Mouse (Mus musculus) T-helper 17 cell (primary cell): Measurements from ENCODE around the gene Kpna7.
"Not testable (repeated sequence)": the region's sequence is repeated elsewhere in the genome, so short reads cannot be mapped to it uniquely, and the experiment has no call there.

Experiments used
- in situ Hi-C, 2 experiments: fragments of 300-600 bp; cut with MboI, MseI; formaldehyde crosslinking; loops; 1 replicate in 1 of 2; 2 replicates in 1 of 2; pipeline ENCODE4 v1.15.1; 2025; ENCODE audit warnings: high pct_unique_total_duplicates in 2 of 2

Kpna7 gene

DNA sequence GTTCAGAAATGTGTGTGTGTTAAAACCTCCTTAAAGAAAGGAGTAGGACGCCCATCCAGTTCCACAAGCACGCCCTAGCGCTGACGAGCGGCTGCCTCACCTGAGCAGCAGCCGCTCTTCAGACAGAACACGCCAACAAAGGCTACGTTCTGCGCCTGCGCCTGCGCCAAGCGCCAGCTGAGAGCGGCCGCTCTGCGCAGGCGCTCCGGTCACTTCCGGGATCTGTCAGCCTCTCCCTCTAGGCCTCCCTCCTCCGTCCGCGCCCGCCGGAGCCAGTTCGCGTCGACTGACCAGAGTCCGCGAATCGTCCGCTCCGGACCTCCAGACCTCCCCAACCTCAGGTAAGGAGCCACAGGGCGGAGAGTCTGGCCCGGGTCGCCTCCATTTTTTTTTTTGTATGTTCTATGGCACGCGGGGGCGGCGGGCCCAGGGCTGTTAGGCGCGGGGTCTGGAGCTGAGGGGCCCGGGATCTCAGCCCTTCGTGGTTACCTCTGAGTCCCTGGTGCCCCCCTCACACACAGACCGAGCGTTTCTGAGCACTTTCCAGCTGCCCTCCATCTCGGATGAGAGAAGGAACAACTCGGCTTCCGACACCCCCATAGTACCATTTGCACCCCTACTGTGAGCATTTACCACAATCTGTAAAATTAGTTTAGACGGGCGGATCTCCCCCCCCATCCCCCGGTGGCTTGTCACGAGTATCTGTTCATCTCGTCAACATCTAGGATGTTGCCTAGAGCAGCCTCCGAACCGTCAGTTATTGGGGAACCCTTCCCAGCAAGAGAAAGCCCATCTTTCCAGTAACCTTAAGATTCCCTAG is at the start of gene Kpna7, which contains the start of gene Arpc1a:
TSS of gene Kpna7 (minus strand) at position 399 of the 820 bp plus-strand sequence.
TSS of gene Arpc1a (plus strand) at position 199 of the 820 bp plus-strand sequence.
- in situ Hi-C loops, result loop anchor here in 1 of 2 experiments (5.0 kb wide), 1 partner anchor 97 kb away; no protein-coding TSS in a partner anchor

DNA sequence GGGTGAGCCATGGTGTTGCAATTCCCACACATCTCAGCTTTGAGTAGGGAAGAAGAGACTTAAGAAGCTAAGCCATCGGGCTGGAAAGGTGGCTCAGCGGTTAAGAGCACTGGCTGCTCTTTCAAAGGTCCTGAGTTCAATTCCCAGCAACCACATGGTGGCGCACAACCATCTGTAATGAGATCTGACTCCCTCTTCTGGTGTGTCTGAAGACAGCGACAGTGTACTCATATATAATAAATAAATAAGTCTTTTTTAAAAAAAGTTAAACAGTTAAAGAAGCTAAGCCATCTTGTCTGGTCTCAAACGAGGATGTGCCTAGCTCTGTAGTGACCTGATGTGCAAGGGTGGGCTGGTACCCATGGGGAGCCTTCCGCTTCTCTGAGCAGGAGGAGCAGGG is 49.4 kb upstream of the Kpna7 start:
- in situ Hi-C loops, result not testable (repeated sequence)

DNA sequence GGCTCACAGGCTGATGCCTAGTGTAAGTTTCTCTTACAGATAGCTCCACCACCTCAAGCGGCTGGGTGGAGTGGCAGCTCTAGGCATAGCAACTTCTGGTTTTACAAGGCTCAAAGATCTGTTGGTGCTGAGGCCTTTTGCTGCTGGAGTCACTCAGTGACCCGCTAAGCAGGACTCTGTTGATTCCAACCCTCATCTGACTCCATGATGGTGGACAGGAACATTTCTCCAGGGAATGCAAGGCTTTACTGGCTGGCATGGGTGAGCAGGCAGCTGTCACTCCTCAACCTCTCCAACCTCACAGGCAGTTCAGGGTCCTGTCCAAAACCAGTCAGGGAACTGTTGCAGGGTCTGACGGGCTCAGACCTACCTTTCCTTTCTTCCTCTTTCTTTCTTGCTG is 47.2 kb upstream of the Kpna7 start:
- in situ Hi-C loops, result no loop called here

DNA sequence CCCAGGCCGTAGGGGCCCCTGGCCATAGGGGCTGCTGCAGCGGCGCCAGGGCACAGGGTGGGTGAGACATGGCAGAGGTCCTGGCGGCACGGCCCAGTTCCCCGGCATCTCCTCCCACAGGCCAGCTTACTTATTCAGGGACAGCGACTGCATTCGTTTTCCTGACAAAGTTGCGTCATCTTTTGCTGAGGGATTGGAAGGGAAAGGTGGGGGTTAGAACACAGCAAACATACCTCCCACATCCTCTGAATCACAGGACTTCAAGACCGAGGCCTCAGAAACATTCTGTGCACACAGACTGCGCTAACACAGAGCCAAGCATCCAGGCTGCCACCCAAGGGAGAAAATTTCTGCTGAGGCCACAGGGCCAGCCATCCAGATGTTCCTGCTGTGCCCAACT is 46.4 kb upstream of the Kpna7 start:
- in situ Hi-C loops, result no loop called here

DNA sequence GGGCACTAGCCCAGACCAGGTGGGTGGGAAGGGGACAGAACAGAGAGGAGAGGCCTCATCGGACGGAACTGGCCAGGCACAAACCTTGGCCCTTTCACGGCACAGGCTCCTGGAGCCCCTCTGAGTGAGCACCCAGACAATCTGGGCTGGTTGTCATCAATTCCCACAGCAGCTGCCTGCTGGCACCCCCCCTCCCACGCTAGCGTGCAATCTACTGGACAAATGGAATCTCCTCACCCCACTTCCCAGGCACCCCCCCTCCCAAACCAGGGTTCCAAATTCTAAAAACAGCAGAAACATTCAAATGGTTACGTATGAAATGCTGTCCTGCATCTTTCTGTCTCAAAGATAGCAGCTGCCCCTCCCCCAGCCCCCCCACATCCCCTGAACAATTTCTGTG is 45.9 kb upstream of the Kpna7 start:
- in situ Hi-C loops, result not testable (repeated sequence)

GRCm38 (mm10) chr5:145129124-145129523 is 45.3 kb upstream of the Kpna7 start:
- in situ Hi-C loops, result no loop called here

DNA sequence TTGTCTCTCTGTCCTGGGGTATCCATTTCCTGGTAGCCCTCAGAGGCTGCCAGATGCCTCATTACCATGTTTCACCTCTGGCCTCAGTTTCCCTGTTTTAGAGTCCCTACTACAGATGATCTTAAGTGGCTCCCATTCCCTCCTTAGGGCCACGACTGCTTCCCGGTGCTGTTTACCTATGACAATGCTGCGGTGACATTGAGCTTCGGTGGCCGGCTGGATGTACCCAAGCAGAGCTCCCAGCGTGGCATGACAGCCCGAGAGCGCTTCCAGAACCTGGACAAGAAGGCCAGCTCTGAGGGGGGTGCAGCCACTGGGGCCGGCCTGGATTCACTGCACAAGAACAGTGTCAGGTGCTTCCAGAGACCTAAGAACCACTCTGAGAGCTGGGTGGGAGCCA is 42.8 kb upstream of the Kpna7 start:
- in situ Hi-C loops, result no loop called here

DNA sequence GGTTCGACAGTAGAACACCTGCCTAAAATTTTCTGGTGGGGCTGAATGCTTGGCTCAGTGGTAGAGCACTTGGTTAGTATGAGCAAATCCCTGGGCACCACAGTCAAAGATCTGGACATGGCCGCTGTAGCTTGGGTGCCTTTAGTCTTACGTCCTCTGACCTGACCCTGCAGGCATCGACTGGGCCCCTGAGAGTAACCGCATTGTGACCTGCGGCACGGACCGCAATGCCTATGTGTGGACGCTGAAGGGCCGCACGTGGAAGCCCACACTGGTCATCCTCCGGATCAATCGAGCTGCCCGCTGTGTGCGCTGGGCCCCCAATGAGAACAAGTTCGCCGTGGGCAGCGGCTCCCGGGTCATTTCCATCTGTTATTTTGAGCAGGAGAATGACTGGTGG is 39.6 kb upstream of the Kpna7 start:
- in situ Hi-C loops, result loop anchor here in 1 of 2 experiments (25.0 kb wide), 1 partner anchor 1664 kb away; the partner anchor contains the start of gene Usp12

- in situ Hi-C loops, result loop anchor here in 1 of 2 experiments (25.0 kb wide), 1 partner anchor 1666 kb away; the partner anchor contains the start of gene Usp12
Observed at GRCm38 (mm10) chr5:145120921-145121320, 37.1 kb upstream of the Kpna7 start.

GRCm38 (mm10) chr5:145119385-145119784 is 35.6 kb upstream of the Kpna7 start:
- in situ Hi-C loops, result loop anchor here in 1 of 2 experiments (25.0 kb wide), 1 partner anchor 1668 kb away; the partner anchor contains the start of gene Usp12

GRCm38 (mm10) chr5:145118461-145118860 is 34.6 kb upstream of the Kpna7 start:
- in situ Hi-C loops, result loop anchor here in 1 of 2 experiments (25.0 kb wide), 1 partner anchor 1669 kb away; the partner anchor contains the start of gene Usp12

GRCm38 (mm10) chr5:145118005-145118404 is 34.2 kb upstream of the Kpna7 start:
- in situ Hi-C loops, result loop anchor here in 1 of 2 experiments (25.0 kb wide), 1 partner anchor 1669 kb away; the partner anchor contains the start of gene Usp12

GRCm38 (mm10) chr5:145116916-145117315 is 33.1 kb upstream of the Kpna7 start:
- in situ Hi-C loops, result loop anchor here in 1 of 2 experiments (25.0 kb wide), 1 partner anchor 1670 kb away; the partner anchor contains the start of gene Usp12

DNA sequence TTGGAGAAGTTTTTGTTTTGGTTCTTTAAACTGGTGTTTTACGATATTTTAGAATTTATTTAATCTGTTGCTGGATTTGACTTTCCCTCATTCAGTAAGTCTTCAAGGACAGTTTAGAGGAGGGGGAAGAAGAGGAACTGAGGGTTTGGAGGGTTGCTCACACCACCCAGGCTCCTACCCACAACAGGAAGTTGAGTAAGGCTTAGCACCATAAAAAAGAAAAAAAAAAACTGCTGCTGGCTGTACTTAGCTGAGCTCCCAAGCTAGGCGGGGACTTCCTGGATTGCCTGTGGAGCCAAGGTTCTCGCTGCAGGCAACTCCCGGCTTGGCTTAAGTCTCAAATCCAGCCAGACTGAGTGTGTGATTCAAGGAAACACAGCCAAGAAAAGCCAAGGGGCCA is 32.5 kb upstream of the Kpna7 start:
- in situ Hi-C loops, result loop anchor here in 1 of 2 experiments (25.0 kb wide), 1 partner anchor 1671 kb away; the partner anchor contains the start of gene Usp12

GRCm38 (mm10) chr5:145115736-145116135 is 31.9 kb upstream of the Kpna7 start:
- in situ Hi-C loops, result loop anchor here in 1 of 2 experiments (25.0 kb wide), 1 partner anchor 1672 kb away; the partner anchor contains the start of gene Usp12

GRCm38 (mm10) chr5:145114606-145115473 is 31.0 kb upstream of the Kpna7 start:
- in situ Hi-C loops, result loop anchor here in 1 of 2 experiments (25.0 kb wide), 1 partner anchor 1672 kb away; the partner anchor contains the start of gene Usp12

- in situ Hi-C loops, result loop anchor here in 1 of 2 experiments (25.0 kb wide), 1 partner anchor 1673 kb away; the partner anchor contains the start of gene Usp12
Observed at GRCm38 (mm10) chr5:145114071-145114605, 30.3 kb upstream of the Kpna7 start, which contains the start of gene Arpc1b. TSS of gene Arpc1b (plus strand) at chr5:145114215.

DNA sequence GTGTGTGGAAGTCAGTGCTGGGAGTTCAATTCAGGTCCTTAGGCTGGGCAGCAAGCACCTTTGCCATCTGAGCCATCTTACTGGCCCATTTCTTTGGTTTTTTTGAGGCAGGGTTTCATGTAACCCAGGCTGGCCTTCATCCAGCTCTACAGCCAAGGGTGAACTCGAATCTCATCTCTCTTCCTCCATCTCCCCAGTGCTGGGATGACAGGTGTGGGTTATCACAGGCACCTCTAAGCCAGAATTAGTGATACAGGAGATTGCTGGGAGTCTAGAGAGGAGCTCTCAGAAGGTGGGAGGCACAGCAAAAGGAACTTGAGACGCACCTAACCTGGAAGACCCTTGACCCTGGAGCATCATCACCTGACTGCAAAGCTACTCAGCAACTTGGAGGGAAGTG is 29.6 kb upstream of the Kpna7 start:
- in situ Hi-C loops, result loop anchor here in 1 of 2 experiments (25.0 kb wide), 1 partner anchor 1674 kb away; the partner anchor contains the start of gene Usp12

DNA sequence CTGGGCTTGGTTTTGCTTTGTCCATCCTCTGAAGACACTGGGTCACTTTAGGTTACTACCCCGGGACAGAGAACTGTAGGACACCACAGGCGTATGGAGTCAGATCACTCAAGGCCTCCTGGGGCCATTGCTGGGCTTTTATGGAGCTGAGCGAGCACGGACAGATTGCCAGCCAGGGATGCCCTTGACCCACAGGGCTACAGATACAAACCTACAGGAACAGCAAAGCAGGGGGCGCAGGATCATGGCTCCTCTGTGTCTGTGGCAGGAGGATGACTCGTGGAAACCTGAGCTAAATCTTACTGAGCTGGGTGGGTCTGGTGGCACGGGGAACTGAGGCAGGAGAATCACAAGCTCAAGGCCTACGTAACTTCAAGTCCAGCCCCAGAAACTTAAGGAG is 28.7 kb upstream of the Kpna7 start:
- in situ Hi-C loops, result loop anchor here in 1 of 2 experiments (25.0 kb wide), 1 partner anchor 1675 kb away; the partner anchor contains the start of gene Usp12

DNA sequence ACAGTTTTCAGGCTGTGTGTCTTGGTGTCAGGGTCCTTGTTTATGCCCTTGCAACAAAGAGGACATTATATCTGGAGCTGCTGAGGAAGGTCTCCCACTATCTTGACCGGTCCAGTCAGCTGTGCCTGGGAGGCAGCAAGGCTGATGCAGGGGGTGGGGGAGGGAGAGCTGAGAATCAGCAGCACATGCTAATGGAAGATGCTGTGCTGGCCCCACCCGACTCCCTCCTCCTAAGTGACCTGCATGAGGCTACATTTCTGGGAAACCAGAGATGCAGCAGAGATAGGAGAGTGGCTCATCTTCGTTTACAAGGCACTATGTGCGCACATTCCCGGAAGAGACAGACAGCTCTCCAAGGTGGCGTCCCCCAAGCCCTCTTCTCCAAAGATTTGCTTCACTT is 26.6 kb upstream of the Kpna7 start:
- in situ Hi-C loops, result loop anchor here in 1 of 2 experiments (25.0 kb wide), 1 partner anchor 1677 kb away; the partner anchor contains the start of gene Usp12
